Mouse (Mus musculus): Measurements from ENCODE around the gene Acin1.
"Not testable (repeated sequence)": the region's sequence is repeated elsewhere in the genome, so short reads cannot be mapped to it uniquely, and the experiment has no call there.

Gene Acin1

GRCm38 (mm10) chr14:54642224-54642944, 44.3 kb downstream of the Acin1 start:
- DNase-seq (ENCODE audit: inconsistent ontology term): no peak

DNA sequence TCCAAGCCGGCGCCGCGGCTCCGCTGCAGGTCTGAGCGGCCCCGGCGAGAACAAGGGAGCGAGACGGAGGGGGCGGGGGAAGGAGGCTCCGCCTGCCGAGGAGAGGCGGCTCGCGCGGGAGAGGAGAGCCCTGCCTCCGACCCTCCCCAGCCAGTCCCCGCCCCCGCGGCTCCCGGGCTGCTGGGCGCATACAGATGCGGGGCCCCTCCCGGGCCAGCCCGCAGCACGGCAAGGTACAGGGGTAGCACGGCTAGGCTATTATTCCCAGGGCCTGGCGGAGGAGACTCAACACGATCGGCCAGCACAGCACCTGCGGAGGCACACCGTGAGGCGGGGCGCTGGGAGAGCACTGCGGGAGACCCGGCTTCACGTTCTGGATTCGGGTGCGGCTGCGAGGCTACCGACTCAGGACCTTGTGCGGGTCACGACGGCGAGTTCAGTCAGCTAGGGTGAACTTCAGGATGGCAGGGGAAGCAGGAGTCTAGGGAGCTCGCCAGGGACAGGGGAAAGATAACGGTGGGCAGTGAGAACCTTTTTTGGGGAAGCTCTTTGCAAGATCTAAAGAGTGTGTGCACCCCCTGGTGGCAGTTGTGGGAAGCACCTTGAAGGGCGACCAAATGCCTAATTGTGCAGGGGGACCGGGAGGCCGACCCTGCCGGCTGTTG, 45.3 kb downstream of the Acin1 start, which contains the start of gene Cdh24:
Gene Cdh24 (minus strand): TSS at position 60 of the 665 bp plus-strand sequence.
- DNase-seq (ENCODE audit: inconsistent ontology term): peak; percentile 94

DNA sequence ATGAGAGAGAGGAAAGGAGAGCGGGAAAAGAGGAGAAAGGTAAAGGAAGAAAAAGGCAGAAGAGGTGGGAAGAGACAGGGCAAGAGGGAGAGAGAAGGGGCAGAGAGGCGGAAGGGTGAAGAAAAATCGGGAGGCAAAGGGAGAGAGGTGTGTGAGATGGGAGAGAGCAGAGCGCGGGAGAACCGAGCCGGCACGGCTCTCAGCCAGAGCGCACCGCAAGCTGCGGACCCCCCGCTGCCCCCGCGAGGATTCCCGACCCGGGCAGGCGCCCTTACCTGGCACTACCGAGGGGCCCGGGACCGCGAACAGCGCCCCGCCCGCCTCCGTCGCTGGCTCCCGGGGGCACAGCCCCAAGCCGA, 45.8 kb downstream of the Acin1 start, which contains the start of gene Gm17606:
Gene Gm17606 (plus strand): TSS at position 7 of the 359 bp plus-strand sequence.
- DNase-seq (ENCODE audit: inconsistent ontology term): no peak

- DNase-seq (ENCODE audit: inconsistent ontology term): no peak
Observed at GRCm38 (mm10) chr14:54640121-54640520, 46.6 kb downstream of the Acin1 start.

GRCm38 (mm10) chr14:54638210-54638609, 48.5 kb downstream of the Acin1 start:
- no peak for DNase-seq (ENCODE audit: inconsistent ontology term)

- no peak for DNase-seq (ENCODE audit: inconsistent ontology term)
Observed at GRCm38 (mm10) chr14:54636954-54637353, 49.8 kb downstream of the Acin1 start.

DNA sequence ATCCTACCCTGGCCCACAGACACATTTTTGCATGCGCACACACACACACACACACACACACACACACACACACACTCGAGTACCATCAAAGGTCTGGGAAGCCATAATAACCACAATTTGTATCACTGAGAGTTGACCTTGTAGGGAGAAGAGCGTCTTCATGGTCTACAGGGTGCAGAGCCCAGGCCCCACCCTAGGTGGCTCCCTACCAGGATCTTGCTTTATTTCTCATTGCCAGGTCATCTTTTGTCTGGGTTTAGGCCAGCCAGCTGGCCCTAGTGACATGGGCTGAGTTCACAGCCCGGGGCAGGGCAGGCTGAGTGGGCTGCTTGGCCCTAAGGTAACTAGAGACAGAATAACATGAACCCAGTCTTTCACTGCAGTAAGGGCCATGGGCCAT, 52.5 kb downstream of the Acin1 start:
- no peak for DNase-seq (ENCODE audit: inconsistent ontology term)

GRCm38 (mm10) chr14:54632252-54632651, 54.5 kb downstream of the Acin1 start:
- no peak for DNase-seq (ENCODE audit: inconsistent ontology term)

GRCm38 (mm10) chr14:54631240-54631599, 55.5 kb downstream of the Acin1 start:
- no peak for DNase-seq (ENCODE audit: inconsistent ontology term)

GRCm38 (mm10) chr14:54630583-54631239, 56.0 kb downstream of the Acin1 start:
- DNase-seq (ENCODE audit: inconsistent ontology term): no peak

GRCm38 (mm10) chr14:54629797-54630196, 56.9 kb downstream of the Acin1 start:
- DNase-seq (ENCODE audit: inconsistent ontology term): no peak

- no peak for DNase-seq (ENCODE audit: inconsistent ontology term)
Observed at GRCm38 (mm10) chr14:54628103-54628502, 58.6 kb downstream of the Acin1 start.

GRCm38 (mm10) chr14:54624976-54625375, 61.8 kb downstream of the Acin1 start:
- DNase-seq (ENCODE audit: inconsistent ontology term): no peak

DNA sequence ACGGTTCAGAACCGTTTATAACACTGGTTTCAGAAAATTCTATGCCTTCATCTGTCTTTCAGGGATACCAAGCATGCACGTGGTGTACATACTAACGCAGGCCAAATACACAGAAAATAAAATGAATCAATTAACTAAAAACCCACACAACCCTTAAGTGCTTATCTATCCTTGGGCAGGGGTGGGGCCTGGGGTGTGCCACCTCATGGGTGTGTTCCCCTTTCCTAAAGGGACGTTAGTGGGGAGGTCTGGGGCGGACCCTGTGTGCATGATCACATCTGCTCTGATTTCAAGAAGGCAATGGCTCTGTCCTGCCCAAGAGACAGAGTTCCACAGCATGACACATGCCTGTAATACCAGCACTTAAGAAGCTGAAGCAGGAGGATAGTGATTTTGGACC, 63.4 kb downstream of the Acin1 start:
- DNase-seq (ENCODE audit: inconsistent ontology term): no peak

DNA sequence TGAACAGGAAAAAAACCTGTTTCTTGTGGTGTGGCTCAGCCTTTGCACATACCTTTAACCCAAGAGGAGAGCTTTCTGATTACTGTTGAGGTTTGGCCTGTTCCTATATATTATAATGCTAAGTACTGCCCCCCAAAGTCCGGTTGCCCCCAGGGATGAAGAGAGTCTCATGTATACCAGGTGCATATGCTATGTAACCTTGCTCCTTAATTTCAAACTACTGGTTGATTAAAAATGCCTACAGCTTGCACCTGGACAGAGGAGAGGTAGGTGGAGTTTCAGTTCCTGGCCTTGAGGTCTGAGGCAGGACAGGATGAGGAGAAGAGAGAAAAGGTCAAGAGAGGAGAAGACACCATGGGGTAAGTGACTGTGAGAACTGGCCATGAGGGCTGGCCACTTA, 65.6 kb downstream of the Acin1 start, which contains the start of gene Psmb11:
Gene Psmb11 (plus strand): TSS at position 301 of the 400 bp plus-strand sequence.
- DNase-seq (ENCODE audit: inconsistent ontology term): no peak

DNA sequence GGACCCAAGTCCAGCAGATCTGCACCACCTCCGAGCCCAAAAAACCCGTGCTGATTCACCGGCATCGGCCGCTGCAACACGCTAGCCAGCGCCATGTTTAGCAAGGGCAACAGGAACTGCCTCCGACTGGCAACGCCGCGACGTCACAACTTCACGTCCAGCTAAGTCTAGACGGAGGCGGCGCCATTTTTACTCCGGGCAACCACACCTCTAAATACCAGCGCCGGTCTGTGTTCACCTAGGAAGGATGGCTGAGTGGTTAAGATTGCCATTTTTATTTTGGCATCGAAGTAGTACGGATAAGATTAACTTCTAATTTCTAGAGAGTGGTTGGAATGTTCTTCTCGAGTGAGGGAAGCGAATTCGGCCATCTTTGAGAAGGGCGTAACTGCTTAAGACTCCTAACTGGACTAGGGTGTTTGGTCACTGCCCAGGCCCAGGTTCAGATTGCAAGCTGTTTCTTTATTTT, 68.8 kb downstream of the Acin1 start, which contains the start of gene Psmb5:
Gene Psmb5 (minus strand): TSS at position 126 of the 469 bp plus-strand sequence.
- peak; percentile 85 for DNase-seq (ENCODE audit: inconsistent ontology term)

- DNase-seq (ENCODE audit: inconsistent ontology term): peak; percentile 69
Observed at GRCm38 (mm10) chr14:54617152-54617896, 69.4 kb downstream of the Acin1 start.

DNA sequence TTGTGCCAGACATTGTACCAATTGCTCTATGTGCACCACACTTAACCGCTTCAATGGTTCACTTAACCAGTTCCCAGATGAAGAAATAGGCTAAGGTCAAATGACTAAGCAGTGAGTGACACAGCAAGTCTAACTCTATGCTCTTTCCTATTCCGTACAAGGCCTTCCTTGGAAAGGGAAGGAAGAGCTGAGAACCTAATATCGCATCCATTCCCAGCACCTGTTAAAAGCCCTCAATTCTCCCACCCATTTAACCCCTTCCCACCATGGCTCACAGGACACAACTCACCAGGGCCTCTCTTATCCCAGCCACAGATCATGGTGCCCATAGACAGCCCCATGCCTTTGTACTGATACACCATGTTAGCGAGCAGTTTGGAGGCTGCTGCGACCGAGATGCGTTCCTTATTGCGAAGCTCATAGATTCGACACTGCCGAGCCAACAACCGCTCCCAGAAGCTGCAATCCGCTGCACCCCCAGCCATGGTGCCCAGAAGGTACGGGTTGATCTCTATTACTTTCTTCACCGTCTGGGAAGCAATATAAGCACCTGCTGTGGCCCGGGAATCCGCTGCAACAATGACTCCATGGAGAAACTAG, 70.4 kb downstream of the Acin1 start:
- DNase-seq (ENCODE audit: inconsistent ontology term): no peak

DNA sequence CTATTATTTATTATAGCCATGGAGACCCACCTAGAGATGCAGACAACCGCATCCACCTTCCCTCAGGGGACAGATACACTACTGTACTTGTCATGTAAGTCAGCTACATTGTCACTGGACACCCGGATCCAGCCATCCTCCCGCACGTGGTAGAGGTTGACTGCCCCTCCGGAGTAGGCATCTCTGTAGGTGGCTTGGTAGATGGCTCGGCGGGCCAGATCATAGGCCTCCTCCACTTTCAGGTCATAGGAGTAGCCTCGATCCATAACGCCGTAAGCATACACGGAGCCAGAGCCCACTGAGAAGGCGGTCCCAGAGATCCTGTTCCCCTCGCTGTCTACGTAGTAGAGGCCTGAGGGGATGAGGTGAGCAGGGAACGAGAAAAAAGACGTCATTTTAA, 72.6 kb downstream of the Acin1 start:
- not testable (repeated sequence) for DNase-seq (ENCODE audit: inconsistent ontology term)

DNA sequence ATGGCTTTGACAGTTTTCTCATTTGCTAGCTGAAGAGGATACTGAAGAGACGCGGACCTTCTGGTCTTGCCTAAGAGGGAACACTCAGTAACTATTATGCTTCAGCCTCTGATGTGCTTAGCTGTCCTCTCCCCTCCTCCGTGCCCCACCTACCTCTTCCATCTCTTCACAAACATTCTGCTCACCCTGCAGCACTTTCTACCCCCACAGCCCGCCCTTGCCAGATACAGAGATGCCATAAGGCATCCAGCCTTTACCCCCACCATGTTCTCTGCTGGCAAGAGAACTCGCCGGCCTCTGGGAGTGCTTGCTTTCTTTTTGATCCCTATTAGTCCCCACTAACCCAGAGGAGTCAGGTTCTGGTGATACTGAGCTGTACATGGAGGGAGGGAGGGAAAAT, 76.1 kb downstream of the Acin1 start:
- DNase-seq (ENCODE audit: inconsistent ontology term): no peak

GRCm38 (mm10) chr14:54609962-54610361, 76.8 kb downstream of the Acin1 start:
- no peak for DNase-seq (ENCODE audit: inconsistent ontology term)

Data from Muller cell, postnatal 12 days (primary cell).